Mouse (Mus musculus) hindbrain, postnatal 0 days (tissue): ENCODE measurements at regions not wholly inside any gene's neighbourhood (a gene's known extent, or its start where the extent isn't known, plus 50 kb on each side); places are given as distances from the start of the nearest gene placed in this dataset.
A peak's percentile ranks its signal among the peaks of the same experiment; 100 is the strongest.

Source experiments
- ATAC-seq: fragments of 200-750 bp; cut with Nextera tagmentation; 2 replicates; pipeline ENCODE4 v1.8.0; 2017; ENCODE audit warnings: mild to moderate bottlenecking, moderate TSS enrichment, moderate library complexity
- DNase-seq: peaks from one replicate; pipeline ENCODE4 v3.0.0-alpha.2; 2015; ENCODE audit warnings: low spot score
- H3K27ac ChIP-seq: fragments of 300-500 bp; sonication (generic); 2 replicates; pipeline ENCODE4 v1.5.1; 2014; ENCODE audit warnings: mild to moderate bottlenecking
- H3K27me3 ChIP-seq: fragments of 300-500 bp; sonication (generic); 2 replicates; pipeline ENCODE4 v1.6.1; 2014; ENCODE audit warnings: low read length, mixed read lengths; ENCODE audit not compliant: insufficient read depth
- H3K36me3 ChIP-seq: fragments of 300-500 bp; sonication (generic); 2 replicates; pipeline ENCODE4 v1.6.1; 2014; ENCODE audit warnings: low read length, mixed read lengths; ENCODE audit not compliant: insufficient read depth
- H3K4me1 ChIP-seq: fragments of 300-500 bp; sonication (generic); 2 replicates; pipeline ENCODE4 v1.6.1; 2014; ENCODE audit warnings: antibody characterized with exemption, low read length, mixed read lengths; ENCODE audit not compliant: insufficient read depth
- H3K4me2 ChIP-seq: fragments of 300-500 bp; sonication (generic); 2 replicates; pipeline ENCODE4 v1.6.1; 2014; ENCODE audit warnings: low read depth, mild to moderate bottlenecking, low read length, moderate library complexity, mixed read lengths
- H3K4me3 ChIP-seq: fragments of 300-500 bp; sonication (generic); 2 replicates; pipeline ENCODE4 v1.5.1; 2014; ENCODE audit warnings: low read length
- H3K9ac ChIP-seq: fragments of 300-500 bp; sonication (generic); replicated peaks from 2 replicates; pipeline ENCODE4 v1.6.1; 2014; ENCODE audit warnings: mild to moderate bottlenecking, low read length, moderate library complexity, mixed read lengths
- H3K9me3 ChIP-seq: fragments of 300-500 bp; sonication (generic); 2 replicates; pipeline ENCODE4 v1.6.1; 2016; ENCODE audit warnings: low read length, mixed read lengths
- CTCF ChIP-seq: IDR thresholded peaks from 2 replicates; pipeline ENCODE4 v1.5.1; 2016; ENCODE audit warnings: antibody characterized with exemption, control low read depth, low read depth
- WGBS: fragments of 180-500 bp; shearing (Covaris S2); extraction: QIAGEN DNeasy Blood & Tissue Kit; methylation state at CpG from one replicate; pipeline ENCODE4 v1.1.7; 2014; 5-methylcytosine and 5-hydroxymethylcytosine counted together

DNA sequence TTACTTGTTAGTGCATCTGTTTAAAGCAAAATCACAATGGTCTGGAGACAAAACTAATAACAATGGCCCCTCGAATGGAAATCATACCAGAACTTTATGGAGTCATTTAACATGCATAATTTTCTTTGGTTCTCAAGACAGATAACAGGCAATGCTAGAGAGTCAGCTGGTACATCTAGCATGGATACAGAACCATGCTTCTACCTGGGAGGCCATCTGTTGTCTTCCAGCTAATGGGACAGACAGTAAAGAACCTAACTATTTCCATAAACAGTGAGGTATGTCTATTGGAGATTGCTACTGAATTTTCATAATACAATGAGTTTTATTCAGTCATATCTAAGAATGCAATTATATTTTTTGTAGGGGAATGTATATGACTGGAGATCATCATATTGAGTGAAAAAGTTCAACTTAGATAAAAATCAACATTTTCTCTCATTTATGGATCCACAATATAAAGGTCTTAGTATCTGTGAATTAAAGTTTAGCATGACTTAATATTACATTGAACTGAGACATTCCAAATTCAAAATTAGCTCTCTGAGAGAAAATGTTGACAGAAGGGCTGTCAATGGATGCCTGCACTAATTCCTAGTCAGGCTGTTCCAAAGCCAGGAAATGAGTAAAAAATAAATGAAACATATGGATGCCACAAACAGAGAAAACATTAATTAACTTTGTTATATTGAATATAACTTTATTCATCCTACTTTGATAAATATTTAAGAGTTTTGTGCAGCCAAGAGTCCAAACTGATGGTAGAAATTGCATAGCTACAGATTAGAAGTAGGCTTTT is 500.3 kb upstream of the Syt1 start:
- WGBS: 60% methylated on average over 1 of the region's 1 CpGs
- Histone ChIP-seq H3K4me3 (no peak overlapping the region), H3K27me3 (no peaks in the 10 kb centered on the region), H3K4me1 (no peaks in the 10 kb centered on the region), H3K27ac (no peak overlapping the region), H3K36me3 (no peaks in the 10 kb centered on the region), H3K9me3 (no peaks in the 10 kb centered on the region), H3K4me2 (no peak overlapping the region), H3K9ac (no peak overlapping the region)
- no peak for DNase-seq
- ATAC-seq: no peak
- TF ChIP-seq CTCF: no peak

DNA sequence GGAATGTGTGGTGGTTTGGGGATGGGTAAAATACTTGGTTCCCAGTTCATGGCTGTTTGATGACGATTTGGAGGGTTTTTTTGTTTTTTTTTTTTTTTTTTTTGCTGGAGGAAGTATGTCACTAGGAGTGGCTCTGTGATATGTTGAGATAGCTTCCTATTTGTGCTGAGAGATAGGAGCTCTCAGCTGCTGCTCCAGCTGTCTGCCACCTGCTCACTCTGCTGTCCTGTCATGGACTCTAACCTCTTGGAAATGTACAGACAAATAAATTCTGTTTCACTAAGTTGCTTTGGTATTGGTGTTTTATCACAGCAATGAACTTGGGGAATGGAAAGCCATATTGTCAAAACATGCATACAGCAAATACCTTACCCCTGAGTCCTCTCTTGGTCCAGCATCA is 497.8 kb upstream of the Syt1 start:
- Histone ChIP-seq H3K4me2 (no peak overlapping the region), H3K27ac (no peak overlapping the region), H3K27me3 (no peaks in the 10 kb centered on the region), H3K9ac (no peak overlapping the region), H3K36me3 (no peaks in the 10 kb centered on the region), H3K4me3 (no peak overlapping the region), H3K4me1 (no peaks in the 10 kb centered on the region), H3K9me3 (no peaks in the 10 kb centered on the region)
- DNase-seq (no peak), ATAC-seq (no peak)
- WGBS: 80% methylated on average over 1 of the region's 1 CpGs
- no peak for TF ChIP-seq CTCF

DNA sequence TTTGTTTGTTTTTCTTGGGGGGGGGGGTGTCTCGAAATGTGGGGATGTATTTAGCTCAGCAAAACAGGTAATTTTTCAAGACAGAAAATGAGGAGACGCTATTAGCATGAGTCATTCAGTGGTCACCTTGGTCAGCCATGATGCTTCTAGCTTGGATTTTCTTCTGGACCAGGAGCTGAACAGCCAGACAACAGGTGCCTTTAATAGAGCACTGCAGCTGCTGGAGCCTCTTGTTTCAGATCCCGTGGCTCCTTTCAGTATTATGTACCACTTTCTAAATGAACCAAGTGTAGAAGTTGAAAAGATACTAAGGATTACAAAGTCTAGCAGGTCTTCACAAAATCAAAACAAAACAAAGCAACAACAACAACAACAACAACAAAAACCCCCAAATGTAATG is 496.4 kb upstream of the Syt1 start:
- 70% methylated on average over 3 of the region's 3 CpGs for whole genome bisulfite sequencing

DNA sequence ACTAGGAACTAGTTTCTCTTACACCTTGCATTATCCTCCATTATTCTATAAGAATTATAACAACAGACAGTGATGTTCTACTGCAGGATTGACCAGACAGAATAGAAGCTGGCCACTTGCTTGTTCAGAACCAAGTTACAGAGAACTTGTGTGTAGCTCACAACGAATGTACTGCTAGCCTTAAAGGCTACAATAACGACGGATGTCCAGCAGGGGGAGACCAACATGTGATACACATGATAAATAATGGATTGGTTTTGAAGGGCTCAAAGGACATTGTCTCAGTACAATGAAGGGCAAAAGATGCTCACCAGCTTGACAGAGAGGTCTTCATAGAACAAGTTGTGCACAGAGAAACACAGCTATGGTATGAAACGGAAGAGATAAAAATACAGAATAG is 493.9 kb upstream of the Syt1 start:
- peak; percentile 51 for TF ChIP-seq CTCF
- H3K27ac ChIP-seq: no peak overlapping the region
- H3K4me2 ChIP-seq: no peak overlapping the region
- DNase-seq (no peak), ATAC-seq (no peak)
- no peaks in the 10 kb centered on the region for H3K4me1 ChIP-seq
- no peaks in the 10 kb centered on the region for H3K9me3 ChIP-seq
- no peak overlapping the region for H3K4me3 ChIP-seq
- WGBS: 63% methylated on average over 4 of the region's 4 CpGs
- no peaks in the 10 kb centered on the region for H3K36me3 ChIP-seq
- H3K27me3 ChIP-seq: no peaks in the 10 kb centered on the region
- no peak overlapping the region for H3K9ac ChIP-seq

More for the DNA sequence above, 496.4 kb upstream of the Syt1 start:
- ATAC-seq (no peak), DNase-seq (no peak)
- Histone ChIP-seq H3K36me3 (no peaks in the 10 kb centered on the region), H3K27me3 (no peaks in the 10 kb centered on the region), H3K4me1 (no peaks in the 10 kb centered on the region), H3K4me2 (no peak overlapping the region), H3K27ac (no peak overlapping the region), H3K9me3 (no peaks in the 10 kb centered on the region), H3K4me3 (no peak overlapping the region), H3K9ac (no peak overlapping the region)
- no peak for TF ChIP-seq CTCF

DNA sequence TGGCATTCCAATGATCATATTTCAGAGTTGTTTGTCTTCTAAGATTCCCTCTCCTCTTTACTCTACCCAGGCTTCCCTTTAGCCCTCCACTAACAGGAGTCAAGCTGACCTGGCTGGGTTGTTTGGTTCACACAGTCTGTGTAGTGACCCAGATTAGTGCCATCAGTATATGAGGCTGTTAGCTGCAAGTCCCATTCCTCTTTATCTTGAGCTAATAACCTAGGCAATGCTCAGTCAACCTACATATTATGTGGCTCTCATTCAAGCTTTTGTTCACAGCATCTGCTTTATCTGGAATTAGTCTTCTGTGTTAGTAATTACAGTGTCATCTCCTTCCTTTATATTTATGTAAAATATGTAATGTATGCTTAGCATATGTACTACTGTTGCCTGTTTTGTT is 490.1 kb upstream of the Syt1 start:
- H3K36me3 ChIP-seq: no peaks in the 10 kb centered on the region
- no peak overlapping the region for H3K4me3 ChIP-seq
- no peak for TF ChIP-seq CTCF
- DNase-seq (no peak), ATAC-seq (no peak)
- H3K4me1 ChIP-seq: no peaks in the 10 kb centered on the region
- no peak overlapping the region for H3K4me2 ChIP-seq
- H3K9ac ChIP-seq: no peak overlapping the region
- no peaks in the 10 kb centered on the region for H3K27me3 ChIP-seq
- no peaks in the 10 kb centered on the region for H3K9me3 ChIP-seq
- H3K27ac ChIP-seq: no peak overlapping the region

DNA sequence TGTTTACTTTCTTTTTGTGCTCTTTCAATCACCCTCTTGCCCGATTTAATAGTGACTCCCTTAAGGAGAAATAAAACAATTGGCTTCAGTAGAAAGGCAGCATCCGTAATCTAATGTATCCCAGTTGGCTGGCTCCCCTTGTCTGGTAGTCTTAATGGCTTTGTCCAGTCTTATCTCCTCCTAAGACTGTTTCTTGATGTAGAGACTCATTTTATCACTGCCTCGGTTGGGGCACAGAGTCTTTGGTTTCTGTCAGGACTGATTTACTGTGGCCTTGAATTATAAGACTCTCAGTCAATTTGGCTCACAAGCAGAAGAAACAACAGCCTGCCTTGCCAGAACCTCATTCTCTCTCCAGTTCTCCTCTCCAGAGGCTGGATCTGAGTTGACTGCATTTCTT is 487.5 kb upstream of the Syt1 start:
- Histone ChIP-seq H3K36me3 (no peaks in the 10 kb centered on the region), H3K9ac (no peak overlapping the region), H3K4me3 (no peak overlapping the region), H3K4me1 (no peaks in the 10 kb centered on the region), H3K4me2 (no peak overlapping the region), H3K9me3 (no peaks in the 10 kb centered on the region), H3K27me3 (no peaks in the 10 kb centered on the region), H3K27ac (no peak overlapping the region)
- DNase-seq (no peak), ATAC-seq (no peak)
- no peak for TF ChIP-seq CTCF
- 58% methylated on average over 3 of the region's 3 CpGs for WGBS

DNA sequence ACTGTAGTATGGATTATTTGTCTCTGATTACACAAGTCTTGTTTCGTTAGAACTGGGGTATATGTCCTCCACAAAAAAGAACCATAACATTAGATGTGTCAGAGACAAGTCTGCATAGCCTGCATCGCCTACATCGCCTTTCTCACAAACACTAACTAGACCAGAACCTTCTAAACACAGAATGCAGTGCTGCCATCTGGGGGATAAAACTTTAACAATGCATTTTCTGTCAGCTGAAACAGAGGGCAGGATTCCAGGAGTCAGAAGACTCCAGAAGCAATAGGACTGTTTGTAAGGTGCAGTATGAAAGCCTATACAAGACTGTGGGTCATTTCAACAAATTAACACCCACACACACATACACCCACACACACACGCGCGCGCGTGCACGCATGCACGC is 485.4 kb upstream of the Syt1 start:
- H3K9ac ChIP-seq: no peak overlapping the region
- H3K4me3 ChIP-seq: no peak overlapping the region
- no peak overlapping the region for H3K27ac ChIP-seq
- no peaks in the 10 kb centered on the region for H3K27me3 ChIP-seq
- peak; percentile 89 for DNase-seq
- peak; percentile 78 for TF ChIP-seq CTCF
- 71% methylated on average over 10 of the region's 10 CpGs for WGBS
- no peaks in the 10 kb centered on the region for H3K36me3 ChIP-seq
- no peaks in the 10 kb centered on the region for H3K9me3 ChIP-seq
- 0 out of 2 replicates have a peak, but pooled peaks have one; percentile 24 for ATAC-seq
- H3K4me2 ChIP-seq: no peak overlapping the region
- H3K4me1 ChIP-seq: no peaks in the 10 kb centered on the region
